Mouse (Mus musculus) hindbrain, embryonic 13.5 days (tissue): ENCODE data around the gene Sprn. TPM values are rescaled to one million over a fixed set of nuclear protein-coding genes. Genes with fewer than 3 reads are reported as not detected.

ENCODE experiments used
- ATAC-seq: fragments of 200-750 bp; cut with Nextera tagmentation; 2 replicates; pipeline ENCODE4 v1.8.0; 2017; ENCODE audit warnings: moderate TSS enrichment; ENCODE audit not compliant: low FRiP score
- H3K27ac ChIP-seq: fragments of 300-500 bp; sonication (generic); 2 replicates; pipeline ENCODE4 v1.5.1; 2015; ENCODE audit warnings: inconsistent platforms, mild to moderate bottlenecking, moderate library complexity
- H3K27me3 ChIP-seq: fragments of 300-500 bp; sonication (generic); 2 replicates; pipeline ENCODE4 v1.6.1; 2015; ENCODE audit warnings: mild to moderate bottlenecking, inconsistent platforms
- H3K36me3 ChIP-seq: fragments of 300-500 bp; sonication (generic); 2 replicates; pipeline ENCODE4 v1.6.1; 2015; ENCODE audit warnings: mild to moderate bottlenecking, inconsistent platforms
- H3K4me1 ChIP-seq: fragments of 300-500 bp; sonication (generic); replicated peaks from 2 replicates; pipeline ENCODE4 v1.6.1; 2015; ENCODE audit warnings: inconsistent platforms
- H3K4me2 ChIP-seq: fragments of 300-500 bp; sonication (generic); 2 replicates; pipeline ENCODE4 v1.6.1; 2015; ENCODE audit warnings: inconsistent platforms, mild to moderate bottlenecking, moderate library complexity
- H3K4me3 ChIP-seq: fragments of 300-500 bp; sonication (generic); 2 replicates; pipeline ENCODE4 v1.5.1; 2015; ENCODE audit warnings: mild to moderate bottlenecking, inconsistent platforms
- H3K9ac ChIP-seq: fragments of 300-500 bp; sonication (generic); 2 replicates; pipeline ENCODE4 v1.6.1; 2015; ENCODE audit warnings: mild to moderate bottlenecking, inconsistent platforms
- H3K9me3 ChIP-seq: fragments of 300-500 bp; sonication (generic); 2 replicates; pipeline ENCODE4 v1.6.1; 2016; ENCODE audit warnings: inconsistent platforms
- WGBS: fragments of 180-500 bp; shearing (Covaris S2); methylation state at CpG from one replicate; pipeline ENCODE4 v1.1.7; 2015; 5-methylcytosine and 5-hydroxymethylcytosine counted together
- polyA plus RNA-seq: library from polyadenylated mRNA; unstranded; fragments of >200 nt; fragmentation: Nextera tagmentation; extraction: Ambion mirVana; gene quantifications from 2 replicates; pipeline ENCODE4 v1.2.1, GENCODE M21; 2015

Gene Sprn
- 10.8 and 11.0 TPM in 2 replicates for polyA plus RNA-seq

- Histone ChIP-seq H3K4me3 (peak within 1 kb of the TSS; percentile 48), H3K9ac (peak within 1 kb of the TSS; percentile 79), H3K9me3 (no peaks in the 10 kb centered on the region), H3K36me3 (0 out of 2 replicates have a peak, but pooled peaks cover 9% of the 10 kb centered on the region), H3K27ac (peak within 1 kb of the TSS; percentile 83), H3K4me1 (peaks cover 28% of the 10 kb centered on the region), H3K27me3 (peaks cover 25% of the 10 kb centered on the region; the same call in 1 of the 2 replicates), H3K4me2 (peak within 1 kb of the TSS; percentile 69)
- peak; percentile 75 for ATAC-seq
- 2% methylated on average over 28 of the region's 28 CpGs for WGBS
Observed at GRCm38 (mm10) chr7:140154218-140154927, at the start of gene Sprn. Gene Sprn, minus strand, starts transcription at chr7:140154877.

DNA sequence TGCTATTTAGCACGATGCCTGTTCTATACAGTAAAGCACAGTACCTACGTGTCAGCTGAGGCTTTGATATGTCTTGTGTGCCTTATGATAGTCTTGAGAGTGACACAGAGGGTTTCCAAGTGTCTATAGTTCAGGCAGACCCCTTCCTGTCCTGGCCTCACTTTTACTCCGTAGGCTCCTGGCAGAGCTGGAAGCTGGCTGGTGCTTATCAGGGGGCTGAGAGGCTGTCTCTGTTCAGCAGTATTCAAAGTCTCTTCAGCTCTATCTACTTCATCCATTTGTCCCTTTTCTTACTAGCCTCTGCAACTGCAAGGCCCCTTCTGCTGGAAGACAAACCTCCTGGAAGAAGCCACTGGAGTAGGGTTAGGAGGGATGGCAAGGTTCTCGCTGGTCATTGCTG, 46.4 kb upstream of the Sprn start:
- Histone ChIP-seq H3K4me1 (no peaks in the 10 kb centered on the region), H3K27me3 (no peaks in the 10 kb centered on the region), H3K4me2 (no peak overlapping the region), H3K9me3 (no peaks in the 10 kb centered on the region), H3K4me3 (no peak overlapping the region), H3K36me3 (no peaks in the 10 kb centered on the region), H3K27ac (no peak overlapping the region), H3K9ac (no peak overlapping the region)
- 92% methylated on average over 4 of the region's 4 CpGs for WGBS
- no peak for ATAC-seq

- Histone ChIP-seq H3K27ac (no peak overlapping the region), H3K4me2 (no peak overlapping the region), H3K4me1 (no peaks in the 10 kb centered on the region), H3K9me3 (no peaks in the 10 kb centered on the region), H3K36me3 (no peaks in the 10 kb centered on the region), H3K27me3 (no peaks in the 10 kb centered on the region), H3K4me3 (no peak overlapping the region), H3K9ac (no peak overlapping the region)
- no peak for ATAC-seq
- WGBS = 83% methylated on average over 8 of the region's 8 CpGs
Observed at GRCm38 (mm10) chr7:140196002-140196401, 41.3 kb upstream of the Sprn start.

- no peak overlapping the region for H3K4me2 ChIP-seq
- no peaks in the 10 kb centered on the region for H3K9me3 ChIP-seq
- H3K9ac ChIP-seq = no peak overlapping the region
- H3K27ac ChIP-seq = no peak overlapping the region
- H3K27me3 ChIP-seq = no peaks in the 10 kb centered on the region
- no peaks in the 10 kb centered on the region for H3K36me3 ChIP-seq
- WGBS = 93% methylated on average over 4 of the region's 4 CpGs
- H3K4me3 ChIP-seq = no peak overlapping the region
- no peaks in the 10 kb centered on the region for H3K4me1 ChIP-seq
- ATAC-seq = no peak
Observed at GRCm38 (mm10) chr7:140194031-140194430, 39.4 kb upstream of the Sprn start.

DNA sequence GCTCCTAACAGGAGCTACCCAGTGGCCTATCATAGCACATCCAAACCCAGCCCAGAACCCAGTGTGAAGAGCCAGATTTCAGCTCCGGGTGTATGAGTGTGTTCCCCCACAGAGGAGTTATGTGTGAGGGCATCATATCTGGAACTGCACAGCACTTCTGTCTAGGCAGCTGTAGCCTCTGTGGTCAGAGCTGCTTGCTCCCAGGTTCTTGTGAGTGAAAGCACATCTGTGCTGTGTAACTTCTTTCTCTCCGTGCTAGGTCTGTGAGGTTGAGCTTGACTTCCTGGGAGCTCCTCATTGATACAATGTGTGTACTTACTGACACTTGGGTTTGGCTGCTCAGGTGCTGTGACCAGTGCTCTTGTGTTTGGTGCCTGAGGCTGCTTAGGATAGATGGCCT, 38.2 kb upstream of the Sprn start:
- Histone ChIP-seq H3K4me2 (no peak overlapping the region), H3K27ac (no peak overlapping the region), H3K9ac (no peak overlapping the region), H3K9me3 (no peaks in the 10 kb centered on the region), H3K36me3 (no peaks in the 10 kb centered on the region), H3K4me3 (no peak overlapping the region), H3K4me1 (no peaks in the 10 kb centered on the region), H3K27me3 (no peaks in the 10 kb centered on the region)
- whole genome bisulfite sequencing = 90% methylated on average over 2 of the region's 2 CpGs
- no peak for ATAC-seq

- H3K4me2 ChIP-seq = no peak overlapping the region
- no peaks in the 10 kb centered on the region for H3K36me3 ChIP-seq
- WGBS = 57% methylated on average over 2 of the region's 2 CpGs
- H3K4me3 ChIP-seq = no peak overlapping the region
- ATAC-seq = no peak
- H3K9me3 ChIP-seq = no peaks in the 10 kb centered on the region
- H3K27me3 ChIP-seq = no peaks in the 10 kb centered on the region
- H3K4me1 ChIP-seq = no peaks in the 10 kb centered on the region
- H3K9ac ChIP-seq = no peak overlapping the region
- no peak overlapping the region for H3K27ac ChIP-seq
Observed at GRCm38 (mm10) chr7:140192445-140192844, 37.8 kb upstream of the Sprn start.

DNA sequence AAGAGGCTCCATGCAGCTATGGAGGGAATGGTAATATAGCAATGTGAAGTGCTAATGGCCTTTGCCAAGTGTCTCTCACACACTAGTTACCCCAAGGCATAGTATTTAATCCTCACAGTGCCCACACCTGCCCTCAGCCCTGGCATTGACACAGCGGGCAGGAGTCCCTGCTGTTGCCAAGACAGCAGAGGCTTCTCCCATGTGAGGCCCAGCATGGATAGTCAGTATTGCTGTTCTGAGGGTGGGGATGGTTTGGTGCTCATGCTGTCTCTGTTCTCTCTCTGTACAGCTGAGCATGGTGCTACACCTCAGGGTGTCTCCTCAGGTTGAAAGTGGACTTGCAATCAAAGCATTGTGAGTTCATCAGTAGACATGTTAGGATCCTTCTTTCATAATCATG, 35.8 kb upstream of the Sprn start:
- WGBS = 82% methylated on average over 1 of the region's 1 CpGs
- no peaks in the 10 kb centered on the region for H3K36me3 ChIP-seq
- no peak overlapping the region for H3K4me2 ChIP-seq
- no peak for ATAC-seq
- H3K9me3 ChIP-seq = no peaks in the 10 kb centered on the region
- no peak overlapping the region for H3K4me3 ChIP-seq
- H3K27me3 ChIP-seq = no peaks in the 10 kb centered on the region
- no peak overlapping the region for H3K9ac ChIP-seq
- H3K27ac ChIP-seq = no peak overlapping the region
- H3K4me1 ChIP-seq = no peaks in the 10 kb centered on the region

GRCm38 (mm10) chr7:140188391-140189328, 34.0 kb upstream of the Sprn start:
- H3K9ac ChIP-seq = no peak overlapping the region
- H3K27me3 ChIP-seq = no peaks in the 10 kb centered on the region
- no peak overlapping the region for H3K4me2 ChIP-seq
- no peaks in the 10 kb centered on the region for H3K36me3 ChIP-seq
- no peak overlapping the region for H3K4me3 ChIP-seq
- H3K4me1 ChIP-seq = no peaks in the 10 kb centered on the region
- ATAC-seq = no peak
- 57% methylated on average over 4 of the region's 4 CpGs for WGBS
- no peak overlapping the region for H3K27ac ChIP-seq
- no peaks in the 10 kb centered on the region for H3K9me3 ChIP-seq

DNA sequence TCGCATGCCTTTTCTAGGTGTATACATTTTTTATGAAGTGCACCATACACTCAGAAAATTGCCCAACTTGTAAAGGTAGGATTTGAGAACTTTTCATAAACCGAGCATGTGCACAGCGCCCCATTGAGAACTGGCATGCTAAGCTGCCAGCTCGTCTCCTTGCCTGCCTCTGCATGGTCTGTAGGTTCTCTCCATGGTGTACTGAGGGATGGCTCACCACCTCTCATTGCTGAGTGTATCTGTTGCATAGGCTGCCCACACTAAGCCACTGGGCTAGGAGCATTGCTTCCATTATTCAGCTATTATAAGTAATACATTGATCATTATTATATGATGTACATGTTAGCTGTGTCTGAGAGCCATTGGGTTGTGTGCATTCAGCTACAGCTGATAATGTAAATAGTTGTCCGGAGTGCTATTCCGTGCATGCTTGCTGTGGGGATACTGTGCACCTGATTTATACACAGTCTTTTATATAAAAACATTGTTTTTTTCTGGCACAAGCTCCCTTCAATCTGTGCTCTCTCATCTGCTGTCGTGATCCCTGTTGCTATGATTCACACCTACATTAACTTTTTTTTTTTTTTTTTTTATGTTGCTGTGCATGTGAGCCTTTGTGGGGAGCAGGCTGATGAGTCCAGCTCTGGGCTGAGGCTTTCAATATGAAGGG, 33.2 kb upstream of the Sprn start:
- Histone ChIP-seq H3K9ac (no peak overlapping the region), H3K27ac (no peak overlapping the region), H3K36me3 (no peaks in the 10 kb centered on the region), H3K4me3 (no peak overlapping the region), H3K27me3 (no peaks in the 10 kb centered on the region), H3K4me1 (no peaks in the 10 kb centered on the region), H3K9me3 (no peaks in the 10 kb centered on the region), H3K4me2 (no peak overlapping the region)
- 86% methylated on average over 7 of the region's 7 CpGs for WGBS
- no peak for ATAC-seq

- no peak overlapping the region for H3K27ac ChIP-seq
- ATAC-seq = no peak
- H3K4me2 ChIP-seq = no peak overlapping the region
- no peaks in the 10 kb centered on the region for H3K27me3 ChIP-seq
- WGBS = 68% methylated on average over 18 of the region's 18 CpGs
- no peaks in the 10 kb centered on the region for H3K9me3 ChIP-seq
- H3K36me3 ChIP-seq = no peaks in the 10 kb centered on the region
- no peaks in the 10 kb centered on the region for H3K4me1 ChIP-seq
- no peak overlapping the region for H3K4me3 ChIP-seq
- H3K9ac ChIP-seq = no peak overlapping the region
Observed at GRCm38 (mm10) chr7:140186646-140187620, 32.3 kb upstream of the Sprn start.

DNA sequence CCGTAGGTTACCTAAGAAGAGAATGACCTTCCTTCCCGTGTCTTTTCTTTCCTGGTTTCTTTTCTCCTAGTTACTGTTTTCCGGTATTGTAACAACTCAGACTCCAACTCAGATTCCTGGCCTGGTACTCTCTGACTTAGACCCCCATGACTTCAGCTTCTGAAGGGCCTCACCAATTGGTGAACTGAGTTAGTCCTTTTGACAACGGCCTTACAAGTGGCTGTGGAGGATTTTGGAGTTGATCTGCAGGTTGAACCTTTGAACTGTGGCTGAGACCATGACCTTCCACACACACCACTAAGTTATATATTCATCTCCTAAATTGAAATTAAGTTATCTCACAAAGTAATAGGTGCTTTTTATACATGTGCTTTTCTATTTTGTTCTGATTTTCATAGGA, 29.5 kb upstream of the Sprn start:
- no peaks in the 10 kb centered on the region for H3K4me1 ChIP-seq
- H3K9me3 ChIP-seq = no peaks in the 10 kb centered on the region
- H3K4me2 ChIP-seq = no peak overlapping the region
- H3K27me3 ChIP-seq = no peaks in the 10 kb centered on the region
- no peaks in the 10 kb centered on the region for H3K36me3 ChIP-seq
- H3K9ac ChIP-seq = no peak overlapping the region
- no peak for ATAC-seq
- H3K4me3 ChIP-seq = no peak overlapping the region
- 90% methylated on average over 4 of the region's 4 CpGs for WGBS
- no peak overlapping the region for H3K27ac ChIP-seq
